Mouse (Mus musculus): Measurements from ENCODE around the gene Ghitm. TPM values are rescaled to one million over a fixed set of nuclear protein-coding genes. Genes with fewer than 3 reads are reported as not detected.
A peak's percentile ranks its signal among the peaks of the same experiment; 100 is the strongest.
"Not testable (repeated sequence)": the region's sequence is repeated elsewhere in the genome, so short reads cannot be mapped to it uniquely, and the experiment has no call there.

Gene Ghitm
- 100 to 1,000 TPM; 776 to 801 TPM for total RNA-seq (2021)
- long read RNA-seq, experiment 1, transcript Ghitm-202 (9 exons, 3,188 nt), result major isoform, 744 of 879 reads
- long read RNA-seq, experiment 1, transcript Ghitm-201 (9 exons, 2,573 nt), result minor isoform, 31 of 879 reads
- long read RNA-seq, experiment 1, partial matches to known transcripts, result 69 of 879 reads
- long read RNA-seq, experiment 1, other reads (novel, unspliced or antisense), result 35 of 879 reads
- long read RNA-seq, experiment 2, transcript Ghitm-202 (9 exons, 3,188 nt), result major isoform, 2,161 of 2,500 reads
- long read RNA-seq, experiment 2, transcript Ghitm-201 (9 exons, 2,573 nt), result minor isoform, 65 of 2,500 reads
- long read RNA-seq, experiment 2, partial matches to known transcripts, result 206 of 2,500 reads
- long read RNA-seq, experiment 2, other reads (novel, unspliced or antisense), result 68 of 2,500 reads

DNA sequence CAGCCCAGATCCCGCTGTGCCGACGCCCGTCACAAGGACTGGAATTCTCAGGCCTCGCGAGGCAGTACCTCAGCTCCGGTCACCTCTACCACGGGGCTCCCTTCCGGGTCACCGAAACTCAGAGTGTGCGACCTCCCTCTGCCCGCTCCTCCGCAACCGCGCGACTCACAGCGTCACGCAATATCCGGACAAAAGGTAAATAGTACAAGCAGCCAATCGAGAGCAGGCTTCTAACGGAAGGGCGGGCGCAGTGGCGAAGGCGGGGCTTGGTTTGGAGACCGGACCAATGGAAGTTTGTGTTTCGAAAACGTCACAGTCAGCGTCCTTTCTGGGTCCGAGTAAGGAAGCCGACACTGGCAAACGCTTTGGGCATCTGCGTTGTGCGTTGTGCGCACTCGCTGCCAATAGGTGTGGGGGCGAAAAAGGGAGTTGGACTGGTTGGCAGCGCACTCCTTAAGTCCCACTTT, at the start of gene Ghitm:
Ghitm (minus strand) TSS at position 146 of the 467 bp plus-strand sequence.
- DNase-seq (ENCODE audit: low spot score in 2 of 2), result peak; percentile 90 to 91

DNA sequence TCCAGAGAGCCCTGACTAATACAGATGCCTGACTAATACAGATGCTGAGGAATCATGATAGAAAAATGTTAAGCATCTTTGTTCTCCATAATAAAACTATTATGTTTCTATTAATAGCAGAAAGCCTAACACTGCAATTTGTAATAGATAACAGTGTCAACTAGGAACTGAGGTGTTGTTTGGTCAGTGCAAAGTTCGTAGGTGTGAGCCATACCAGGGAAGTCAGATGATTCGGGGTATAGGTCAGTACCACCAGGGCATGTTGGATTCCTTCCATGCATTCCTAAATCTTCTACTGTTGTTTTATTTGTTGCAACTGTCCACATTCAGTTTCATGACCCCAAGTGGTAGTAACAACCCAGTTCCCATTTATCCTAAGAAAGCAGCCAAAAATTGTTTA, 49.8 kb upstream of the Ghitm start:
- DNase-seq (ENCODE audit: low spot score in 2 of 2), result no peak

DNA sequence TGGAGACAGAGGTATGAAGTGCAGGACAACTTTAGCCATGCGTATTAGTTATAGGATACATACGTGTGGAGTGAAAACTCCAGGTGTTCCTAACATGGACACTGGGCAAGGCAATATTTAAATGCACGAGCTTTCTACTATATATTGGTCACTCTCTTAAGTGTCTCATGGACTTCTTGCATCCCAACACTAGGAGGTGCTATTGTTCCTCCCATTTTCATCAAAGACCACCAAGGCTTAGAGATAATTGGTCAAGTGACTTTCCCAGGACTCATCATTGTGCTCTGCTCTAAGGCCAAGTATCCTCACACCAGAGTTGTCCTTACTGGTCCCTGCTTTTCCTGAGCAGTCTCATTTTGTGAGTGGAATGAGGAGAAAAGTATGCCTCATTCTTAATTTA, 39.4 kb upstream of the Ghitm start:
- DNase-seq (ENCODE audit: low spot score in 2 of 2), result no peak

DNA sequence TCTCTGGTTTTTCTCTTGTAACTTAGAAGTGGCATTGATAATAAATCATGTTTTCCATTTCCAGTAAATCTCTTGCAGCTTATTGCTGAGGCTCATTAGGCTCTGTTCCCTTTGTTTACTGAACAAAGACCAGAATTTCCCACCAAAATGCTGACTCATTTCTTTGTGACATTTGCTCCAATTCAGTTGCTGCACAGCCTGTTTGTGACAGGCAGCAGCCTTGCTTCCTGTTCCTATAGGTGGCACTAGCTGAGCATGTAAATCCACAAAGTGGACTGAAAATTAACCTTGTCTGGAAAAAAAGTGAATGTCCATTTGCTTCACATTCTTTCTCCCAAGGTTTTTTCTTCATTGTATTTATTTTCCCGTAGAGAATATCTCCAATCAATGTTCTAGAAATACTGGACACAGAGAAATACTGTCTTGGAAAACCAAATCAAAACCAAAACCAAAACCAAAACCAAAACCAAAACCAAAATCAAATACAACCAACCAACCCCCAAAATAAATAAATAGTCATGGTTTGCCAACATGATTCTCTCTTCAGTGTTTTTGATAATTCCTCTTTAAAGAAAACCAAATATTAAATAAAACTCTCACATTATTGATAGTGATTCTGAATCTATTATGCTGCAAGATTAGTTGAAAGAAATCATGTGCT, 30.3 kb upstream of the Ghitm start:
- no peak for DNase-seq (ENCODE audit: low spot score in 2 of 2)

DNA sequence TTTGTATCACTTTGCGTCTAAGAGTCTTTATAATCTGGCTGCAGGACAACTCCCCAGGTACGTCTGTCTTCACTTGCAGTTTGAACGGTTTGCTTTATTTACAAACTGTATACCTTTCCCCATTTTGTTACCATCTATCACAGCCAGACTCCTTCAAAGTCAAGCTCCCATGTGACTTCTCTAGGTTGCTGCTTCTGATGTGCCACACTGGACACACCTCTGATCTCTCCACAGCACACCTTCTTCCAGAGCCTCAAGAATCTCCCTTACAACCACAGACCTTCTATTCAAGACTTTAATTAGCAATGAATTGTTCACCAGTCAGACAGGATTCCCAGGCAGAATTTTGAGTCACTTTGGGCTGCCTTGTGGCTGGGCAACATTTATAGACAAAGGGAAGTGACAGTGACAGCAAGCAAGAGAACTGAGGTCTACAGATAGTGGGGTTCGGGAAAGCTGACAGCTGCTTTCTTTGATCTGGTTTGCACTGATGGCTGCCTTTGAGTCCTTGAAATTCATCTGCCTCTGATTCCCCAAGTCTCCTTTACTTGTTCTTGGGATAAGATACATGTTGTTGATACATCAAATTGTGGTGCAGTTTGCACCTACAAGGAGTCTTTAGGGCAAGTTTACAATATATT, 29.4 kb upstream of the Ghitm start:
- DNase-seq (ENCODE audit: low spot score in 2 of 2), result no peak

DNA sequence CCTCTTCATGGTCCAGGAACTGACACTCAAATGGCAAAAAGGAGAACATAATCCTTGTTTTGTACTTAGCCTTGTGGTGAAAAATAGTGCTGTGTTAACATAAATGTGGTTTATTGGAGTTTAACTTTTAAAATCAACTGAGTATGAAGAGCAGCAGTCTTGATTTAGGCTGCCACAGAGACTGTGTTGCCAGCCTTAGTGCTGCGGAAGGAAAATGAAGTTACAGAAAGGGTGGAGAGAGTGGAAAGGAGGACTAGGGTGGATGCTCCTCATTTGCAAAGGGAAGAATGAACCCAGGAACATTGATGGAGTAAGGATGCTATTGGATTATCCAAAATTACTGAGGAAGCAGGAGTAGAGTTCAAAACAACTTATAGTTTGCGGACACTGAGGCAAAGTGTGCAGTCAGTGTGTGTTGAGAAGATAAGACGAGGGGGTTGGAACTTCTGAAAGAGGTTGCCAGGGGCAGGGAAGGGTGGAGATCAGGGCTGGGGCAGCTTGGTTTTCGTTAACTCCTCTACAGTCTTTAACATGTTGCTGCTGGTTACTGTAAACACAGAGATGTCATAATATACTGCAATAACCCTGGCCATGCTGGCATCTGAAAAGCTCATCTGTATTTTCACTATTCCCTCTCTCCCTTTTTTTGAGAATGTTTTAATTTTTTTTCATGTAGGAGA, 28.3 kb upstream of the Ghitm start:
- DNase-seq (ENCODE audit: low spot score in 2 of 2), result no peak

DNA sequence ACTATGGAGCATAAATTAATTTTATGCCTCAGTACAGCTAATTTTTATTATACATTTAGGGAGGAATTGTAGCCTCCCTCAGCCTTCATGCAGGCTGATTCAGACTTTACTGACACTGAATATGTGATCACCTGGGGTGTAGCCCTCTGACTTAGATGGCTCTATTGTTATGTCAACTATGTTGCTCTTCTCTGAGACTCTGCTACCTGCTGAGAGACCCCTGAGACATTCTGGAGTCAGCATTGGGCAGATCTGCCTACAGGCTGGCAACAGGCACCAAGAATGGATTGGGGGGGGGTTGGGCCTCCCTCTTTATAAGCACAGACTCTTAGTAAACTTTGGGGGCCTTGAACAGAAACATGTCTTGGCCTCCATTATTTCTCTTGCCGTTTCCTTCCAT, 19.3 kb upstream of the Ghitm start:
- DNase-seq (ENCODE audit: low spot score in 2 of 2), result no peak

DNA sequence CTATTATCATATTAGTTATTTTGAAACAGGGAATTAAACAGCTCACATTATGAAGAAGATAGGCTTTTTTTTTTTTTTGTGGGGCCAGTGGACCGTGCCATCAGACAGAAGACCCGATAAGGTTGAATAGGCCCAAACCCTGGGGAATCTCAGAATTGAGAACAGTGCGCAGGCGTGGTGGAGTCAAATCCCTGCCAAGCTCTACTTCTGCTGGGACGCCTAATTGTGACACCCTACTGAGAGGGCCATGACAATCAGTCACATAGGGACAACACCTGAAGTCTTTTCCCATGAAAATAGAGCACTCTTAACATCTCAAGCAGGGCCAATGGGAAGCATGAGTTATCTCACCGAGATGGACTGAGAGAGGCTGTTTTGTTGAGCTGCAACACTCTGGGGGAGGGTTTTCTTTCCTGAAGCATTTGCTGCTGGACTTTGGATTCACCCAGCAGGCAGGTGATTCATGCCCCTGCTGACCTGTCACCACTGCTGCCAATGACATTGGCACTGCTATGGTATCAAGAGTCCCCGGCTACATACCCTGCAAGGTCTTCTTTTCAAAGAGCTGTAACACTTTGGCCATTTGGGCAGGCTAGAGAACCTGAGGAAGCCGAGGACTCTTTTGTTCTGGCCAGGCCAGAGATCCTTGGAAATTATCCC, 4.1 kb upstream of the Ghitm start:
- no peak for DNase-seq (ENCODE audit: low spot score in 2 of 2)

DNA sequence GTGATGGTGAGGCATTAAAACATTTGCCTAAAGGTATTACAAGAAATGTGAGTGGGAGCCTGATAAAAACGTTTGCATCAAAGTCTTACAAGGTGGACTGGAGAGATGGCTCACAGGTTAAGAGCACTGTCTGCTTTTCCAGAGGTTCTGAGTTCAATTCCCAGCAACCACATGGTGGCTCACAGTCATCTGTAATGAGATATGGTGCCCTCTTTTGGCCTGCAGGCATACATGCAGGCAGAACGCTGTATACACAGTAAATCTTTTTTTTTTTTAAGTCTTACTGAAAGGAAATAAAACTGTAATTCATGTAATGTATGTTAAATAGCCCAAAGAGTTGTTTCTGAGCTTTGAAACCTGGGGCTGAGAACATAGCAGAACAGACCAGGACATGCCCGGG, 2.5 kb upstream of the Ghitm start:
- not testable (repeated sequence) for DNase-seq (ENCODE audit: low spot score in 2 of 2)

DNA sequence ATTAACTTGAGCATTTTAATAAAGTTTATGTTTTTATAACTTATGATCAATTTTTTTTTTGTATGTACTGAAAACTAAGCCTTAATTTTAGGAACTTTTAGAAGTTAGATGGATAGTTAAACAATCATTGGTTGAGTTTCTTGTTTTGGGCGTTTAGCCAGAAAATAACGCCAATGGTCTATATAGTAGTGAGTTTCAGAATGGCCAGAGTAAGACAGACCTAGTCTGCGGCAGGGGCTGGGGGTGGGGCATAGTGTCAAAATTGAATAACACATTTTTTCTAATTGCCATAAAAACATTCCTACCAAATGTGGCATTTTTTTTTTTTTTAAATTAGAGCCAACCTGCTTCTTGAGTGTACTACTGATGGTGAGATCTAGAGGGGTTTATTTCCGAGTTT, 1.0 kb upstream of the Ghitm start:
- no peak for DNase-seq (ENCODE audit: low spot score in 2 of 2)

DNA sequence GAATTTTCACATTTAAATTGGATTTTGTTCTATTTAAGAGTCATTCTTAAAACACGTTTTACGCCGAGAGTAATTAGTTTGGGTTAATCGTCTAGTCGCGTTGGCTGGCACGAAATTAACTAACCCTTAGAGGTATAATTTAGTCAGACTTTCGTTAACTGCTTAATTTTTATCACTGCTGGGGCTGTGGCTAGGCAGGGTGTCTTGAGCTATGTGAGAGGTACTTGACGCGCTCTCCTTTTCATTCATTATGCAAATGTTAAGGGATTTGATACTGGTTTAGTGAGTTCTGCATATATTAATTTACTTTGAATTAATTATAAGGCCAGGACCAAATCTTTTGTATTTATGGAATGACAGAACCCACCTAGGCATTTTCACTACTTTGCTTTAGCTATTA, 599 bp upstream of the Ghitm start:
- no peak for DNase-seq (ENCODE audit: low spot score in 2 of 2)

DNA sequence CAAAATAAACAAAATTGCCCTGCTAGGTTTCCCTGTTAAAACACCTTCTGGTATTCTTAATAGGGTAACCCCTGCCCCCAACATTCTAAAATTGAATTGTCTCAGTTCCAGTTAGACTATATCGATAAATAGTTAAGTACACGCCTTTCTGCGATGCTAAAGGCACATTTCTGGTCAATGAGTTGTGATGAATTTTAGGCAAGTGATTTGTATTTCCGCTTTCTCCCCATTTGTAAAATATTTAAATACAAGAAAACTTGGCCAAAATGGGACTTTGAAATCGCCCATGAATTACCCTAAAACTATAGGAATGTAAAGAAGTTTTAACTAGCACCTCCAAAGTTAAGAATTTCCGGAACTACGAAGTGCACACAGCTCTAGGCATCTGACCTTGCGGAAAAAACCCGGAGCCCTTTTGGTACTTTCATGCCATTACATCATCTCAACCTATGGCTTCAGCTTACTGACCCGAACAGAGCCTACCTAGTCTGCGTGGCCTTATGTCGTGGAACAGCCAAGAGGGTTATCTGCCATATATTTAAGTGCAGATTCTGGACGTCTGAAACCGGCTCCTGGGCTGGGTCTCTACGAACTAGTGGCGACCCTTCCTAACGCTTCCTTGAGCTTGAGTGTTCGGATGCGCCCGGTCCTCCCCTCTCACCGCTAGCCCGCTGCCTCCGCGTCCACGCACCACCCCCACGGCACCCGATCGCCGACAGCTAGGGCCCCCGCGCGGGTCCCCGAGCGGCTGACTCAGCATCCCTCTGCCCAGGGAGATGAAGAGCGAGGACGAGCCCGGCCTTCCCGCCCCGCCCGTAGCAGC, 557 bp downstream of the Ghitm start:
- DNase-seq (ENCODE audit: low spot score in 2 of 2), result no peak

DNA sequence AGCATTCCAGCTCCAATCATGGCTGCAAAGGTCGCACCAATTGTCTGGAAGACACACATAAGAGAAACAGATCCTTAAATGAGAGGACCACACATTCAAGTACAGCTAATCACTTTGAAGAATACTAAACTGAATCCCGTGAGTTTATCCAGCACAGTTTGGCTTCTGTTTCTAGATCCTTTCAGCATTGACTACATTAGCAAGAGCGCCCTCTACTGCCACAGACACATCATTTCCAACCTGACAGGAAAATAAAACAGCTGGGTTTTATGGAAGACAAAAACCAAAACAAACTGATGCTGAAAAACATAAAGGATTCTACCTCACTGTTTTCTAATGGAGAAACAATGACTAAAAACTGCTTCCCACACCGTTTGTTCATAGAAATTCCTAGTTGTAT, 7.4 kb downstream of the Ghitm start:
- DNase-seq (ENCODE audit: low spot score in 2 of 2), result no peak

DNA sequence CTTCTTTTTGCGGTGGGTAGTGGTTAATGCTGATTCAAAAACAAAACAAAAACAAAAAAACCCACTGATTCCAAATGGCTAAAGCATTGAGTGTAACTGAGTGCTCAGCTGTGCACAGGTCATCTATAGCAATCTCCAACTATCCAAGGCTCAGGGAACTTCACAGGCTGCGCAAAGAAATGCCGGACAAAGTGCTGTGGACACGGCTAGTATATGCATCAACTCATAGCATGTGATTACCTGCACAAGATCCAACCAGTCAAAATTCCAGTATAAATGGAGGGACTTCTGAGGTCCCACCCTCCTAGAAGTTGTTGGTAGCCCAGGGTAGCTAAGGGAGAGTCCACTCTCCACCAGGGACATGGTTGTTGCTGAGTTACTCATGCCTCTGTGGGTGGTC, 15.8 kb downstream of the Ghitm start:
- DNase-seq (ENCODE audit: low spot score in 2 of 2), result no peak

DNA sequence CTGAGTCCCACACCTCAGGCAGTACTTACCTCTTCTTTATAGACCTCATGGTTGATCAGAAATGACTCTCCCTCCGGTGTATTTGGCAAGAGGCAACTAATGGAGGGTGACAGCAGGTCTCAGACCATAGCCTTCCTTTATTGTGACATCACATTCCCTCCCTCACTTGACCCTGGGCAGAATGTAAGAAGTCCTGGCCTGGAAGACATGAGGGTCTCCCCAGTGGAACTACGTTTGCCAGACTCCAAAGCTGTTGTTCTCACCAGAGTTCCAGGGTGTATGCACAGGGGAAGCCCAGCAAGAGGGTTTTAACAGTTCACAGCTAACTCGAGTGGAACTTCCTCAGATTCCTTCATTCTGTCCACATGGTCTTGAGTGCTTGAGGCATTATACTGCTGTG, 21.1 kb downstream of the Ghitm start, which contains the start of gene 2610528A11Rik:
2610528A11Rik (minus strand) TSS at position 101 of the 400 bp plus-strand sequence.
- no peak for DNase-seq (ENCODE audit: low spot score in 2 of 2)

DNA sequence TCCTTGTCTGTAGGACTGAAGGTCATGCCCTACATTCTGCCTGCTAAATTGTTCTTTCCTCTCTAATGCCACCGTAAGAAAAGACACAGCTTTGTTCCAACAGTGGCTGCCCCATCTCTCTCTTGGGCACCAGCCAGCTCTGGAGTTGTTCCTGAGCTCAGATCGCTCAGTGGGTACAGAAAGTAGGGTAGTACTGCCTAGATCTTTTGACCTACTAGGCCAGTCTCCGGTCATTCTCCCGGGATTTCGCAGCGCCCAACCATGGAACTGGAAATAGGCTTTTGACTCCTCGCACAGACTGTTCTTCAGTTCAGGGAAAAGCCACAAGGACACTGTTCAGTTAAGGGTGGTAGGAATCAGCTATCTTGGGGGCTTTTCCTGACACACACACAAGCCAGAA, 22.1 kb downstream of the Ghitm start:
- DNase-seq (ENCODE audit: low spot score in 2 of 2), result no peak

DNA sequence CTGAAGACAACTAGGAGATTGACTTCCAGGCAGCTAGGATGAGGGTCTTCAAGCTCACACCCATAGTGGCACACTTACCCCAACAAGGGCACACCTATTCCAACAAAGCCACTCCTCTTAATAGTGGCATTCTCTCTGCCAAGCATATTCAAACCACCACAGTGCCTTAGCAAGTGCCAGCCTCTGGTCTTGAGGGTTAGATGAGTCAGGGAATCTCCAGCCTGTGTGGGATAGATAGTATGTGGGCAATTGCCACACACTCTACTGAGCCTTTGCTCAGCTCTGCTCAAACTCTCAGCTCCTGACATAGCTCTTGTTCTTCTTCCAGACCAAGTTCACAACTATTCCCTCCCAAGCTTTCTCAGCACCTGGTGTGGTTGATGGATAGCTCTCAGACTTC, 23.7 kb downstream of the Ghitm start:
- DNase-seq (ENCODE audit: low spot score in 2 of 2), result no peak

DNA sequence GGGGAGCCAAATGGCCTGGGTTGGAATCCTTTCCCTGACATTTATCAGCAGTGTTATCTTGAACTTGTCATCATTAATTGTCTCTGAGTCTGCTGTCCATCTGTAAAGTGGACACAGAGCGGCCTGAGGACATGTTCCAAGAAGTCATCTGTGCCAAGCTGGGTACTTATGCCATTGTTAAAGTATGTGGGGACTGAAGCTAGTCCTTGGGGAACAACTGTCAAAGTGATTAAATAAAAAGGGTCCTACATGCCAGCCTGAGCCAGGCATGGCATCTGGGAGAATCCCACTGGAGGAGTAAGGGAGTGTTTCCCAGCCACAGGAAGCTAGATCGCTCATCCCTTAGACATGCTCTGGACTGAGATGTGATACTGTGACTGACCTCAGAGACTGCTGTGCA, 24.6 kb downstream of the Ghitm start:
- DNase-seq (ENCODE audit: low spot score in 2 of 2), result no peak

DNA sequence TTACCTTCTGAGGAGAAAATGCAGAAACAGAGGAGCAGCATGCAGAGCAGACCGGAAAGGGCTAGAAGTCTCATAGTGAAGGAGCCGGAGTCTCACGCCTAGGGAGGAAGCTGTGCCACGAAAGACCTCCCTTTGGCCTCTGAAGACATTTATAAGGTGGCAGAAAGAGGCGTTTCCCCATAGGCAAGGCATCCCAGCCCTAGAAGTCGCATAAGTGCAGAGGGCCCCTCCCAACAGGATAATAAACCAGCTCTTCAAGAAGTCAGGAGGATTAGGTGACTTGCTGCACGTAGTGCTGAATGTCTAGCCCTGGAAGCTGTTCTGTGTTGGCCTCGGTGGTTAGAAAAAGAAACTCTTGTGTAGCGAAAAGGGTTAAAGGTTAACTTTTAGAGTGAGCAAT, 25.1 kb downstream of the Ghitm start:
- no peak for DNase-seq (ENCODE audit: low spot score in 2 of 2)

DNA sequence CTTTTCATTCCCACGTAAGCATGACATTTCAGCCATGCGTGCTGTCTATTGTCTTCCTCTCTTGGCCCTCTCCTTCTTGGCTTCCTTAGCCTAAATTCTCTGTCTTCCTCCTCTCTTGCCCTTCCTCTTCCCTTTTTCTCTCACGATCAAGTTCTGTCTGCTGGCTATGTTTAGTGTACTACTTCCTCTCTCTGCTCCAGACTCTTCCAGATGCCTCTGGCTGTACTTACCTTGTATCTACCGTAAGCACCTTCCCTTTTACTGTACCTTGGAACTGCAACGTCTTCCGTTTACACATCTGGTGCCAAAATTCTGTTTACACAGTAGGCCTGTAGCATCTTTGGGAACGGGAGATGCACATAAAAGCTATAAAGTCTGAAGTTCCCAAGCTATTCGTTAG, 25.6 kb downstream of the Ghitm start:
- no peak for DNase-seq (ENCODE audit: low spot score in 2 of 2)

Measured in adrenal gland, adult 18-20 months (tissue).